In the genomic region with DNA sequence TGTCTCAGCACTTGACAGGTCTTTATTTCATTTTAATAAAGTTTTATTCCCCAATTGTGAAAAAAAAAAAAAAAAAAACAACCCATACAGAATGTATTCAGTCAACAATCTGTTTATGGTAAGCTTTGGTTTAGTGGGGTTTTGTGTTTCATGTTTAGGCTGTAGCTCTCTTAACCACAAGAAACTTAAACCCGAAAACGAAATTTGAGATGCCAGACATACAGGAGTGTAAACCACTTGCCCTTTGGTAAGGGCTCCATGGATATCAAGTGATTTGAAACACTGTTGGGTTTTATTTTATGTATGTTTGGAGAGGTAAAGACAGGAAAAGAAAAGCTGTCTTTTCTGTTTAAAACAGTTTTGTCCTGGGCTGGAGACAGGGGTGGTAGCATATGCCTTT, we compare ENCODE assay signal across 27 mouse cellular contexts. TPM values are rescaled to one million over a fixed set of nuclear protein-coding genes. Genes with fewer than 3 reads are reported as not detected.
DNase-seq lines count a peak whose midpoint lies in the region; ATAC-seq and TF ChIP-seq lines count a peak whose summit lies in the region.
"Had no signal": no experiment of that assay in that cellular context is flagged by ENCODE, and none has a peak within 500 bp of the region (broad histone marks: within the 10 kb centered on the region; RNA-seq: fewer than 3 reads in every experiment).

No protein-coding gene starts in this region.

- no peak overlapping the region for H3K4me3 ChIP-seq in embryonic facial prominence, embryonic 11.5 days (ENCODE audit: low read depth, low read length)
- H3K4me3 ChIP-seq in embryonic facial prominence, embryonic 10.5 days: no peak overlapping the region
- no peak overlapping the region for H3K4me3 ChIP-seq in ES-E14 (ENCODE audit: insufficient read depth in 1 of 2, low read depth in 1 of 2, low read length in 2 of 2, poor library complexity in 1 of 2, severe bottlenecking in 1 of 2)
- H3K4me3 ChIP-seq: embryonic facial prominence, embryonic 13.5 days; forebrain, embryonic 10.5 days; forebrain, embryonic 13.5 days; heart, adult 2 months had no signal

- H3K4me2 ChIP-seq in embryonic facial prominence, embryonic 11.5 days (ENCODE audit: low read depth, low read length): no peak overlapping the region
- H3K4me2 ChIP-seq: embryonic facial prominence, embryonic 13.5 days; forebrain, embryonic 13.5 days; heart, embryonic 11.5 days; hindbrain, embryonic 14.5 days had no signal

- no peaks in the 10 kb centered on the region for H3K27me3 ChIP-seq in embryonic facial prominence, embryonic 11.5 days (ENCODE audit: control insufficient read depth, insufficient read depth, low read length)
- H3K27me3 ChIP-seq in embryonic facial prominence, embryonic 10.5 days (replicated peaks; ENCODE audit: low read depth, poor library complexity, severe bottlenecking): no peaks in the 10 kb centered on the region
- H3K27me3 ChIP-seq: embryonic facial prominence, embryonic 13.5 days; forebrain, embryonic 13.5 days; Patski had no signal

- no peaks in the 10 kb centered on the region for H3K4me1 ChIP-seq in embryonic facial prominence, embryonic 11.5 days (ENCODE audit: control insufficient read depth, insufficient read depth, low read length)
- H3K4me1 ChIP-seq in embryonic facial prominence, embryonic 10.5 days: no peaks in the 10 kb centered on the region
- H3K4me1 ChIP-seq in ES-E14 (ENCODE audit: control insufficient read depth in 2 of 2, insufficient read depth in 2 of 2, low read length in 2 of 2, poor library complexity in 1 of 2): no peaks in the 10 kb centered on the region
- H3K4me1 ChIP-seq: embryonic facial prominence, embryonic 13.5 days; forebrain, embryonic 10.5 days; forebrain, embryonic 13.5 days had no signal

- H3K9ac ChIP-seq in embryonic facial prominence, embryonic 11.5 days (replicated peaks; ENCODE audit: low read length): no peak overlapping the region
- no peak overlapping the region for H3K9ac ChIP-seq in ES-E14 (ENCODE audit: insufficient read depth, low read depth, low read length, poor library complexity, severe bottlenecking)
- H3K9ac ChIP-seq: embryonic facial prominence, embryonic 13.5 days; forebrain, embryonic 13.5 days; hindbrain, embryonic 14.5 days had no signal

- 79% methylated on average over 2 of the region's 2 CpGs for WGBS in embryonic facial prominence, embryonic 11.5 days
- WGBS in embryonic facial prominence, embryonic 10.5 days: 90% methylated on average over 2 of the region's 2 CpGs

- no peak for ATAC-seq in embryonic facial prominence, embryonic 11.5 days (replicated peaks; ENCODE audit: insufficient number of reproducible peaks, low FRiP score, low TSS enrichment, low read depth)
- ATAC-seq in monocyte, adult 5-6 weeks (replicated peaks; ENCODE audit: insufficient number of reproducible peaks, low FRiP score, low TSS enrichment, poor library complexity, severe bottlenecking): no peak
- ATAC-seq: CD4-positive, CD25-positive, alpha-beta regulatory T cell, adult 4 months; forebrain, embryonic 13.5 days; forebrain, embryonic 16.5 days; hindbrain, postnatal 0 days; inflammation-experienced regulatory T-cells, adult 6 months; intestine, embryonic 16.5 days; Patski had no signal

- peaks cover 2% of the 10 kb centered on the region for H3K36me3 ChIP-seq in embryonic facial prominence, embryonic 11.5 days (replicated peaks; ENCODE audit: control insufficient read depth, insufficient read depth, low read depth, low read length)
- peaks cover 82% of the 10 kb centered on the region for H3K36me3 ChIP-seq in embryonic facial prominence, embryonic 10.5 days (replicated peaks)
- H3K36me3 ChIP-seq in ES-E14 (ENCODE audit: control insufficient read depth, insufficient read depth, low read length, poor library complexity, severe bottlenecking): no peaks in the 10 kb centered on the region; the same call in 1 of the 2 replicates

- in situ Hi-C loops in ES-E14 (cut with MboI; ENCODE audit: low sequenced_read_pairs in 2 of 2, unreplicated experiment in 2 of 2): no loop called here

- DNase-seq in embryonic facial prominence, embryonic 11.5 days (ENCODE audit: low spot score): peak; percentile 53
- DNase-seq in embryonic facial prominence, embryonic 10.5 days (ENCODE audit: low spot score): no peak
- DNase-seq in ES-E14 (ENCODE audit: low read depth, low spot score): no peak
- peak; percentile 16 for DNase-seq in forelimb bud, embryonic 11.5 days (ENCODE audit: low read depth, low spot score)
- DNase-seq in urinary bladder, adult 2 months (ENCODE audit: low spot score): no peak
- DNase-seq: adrenal gland, postnatal 10 days; adrenal gland, postnatal 36 days; cerebellum, adult 18-20 months; cerebellum, adult 9-10 months; cerebellum, postnatal 14 days; gastrocnemius, postnatal 10 days; gastrocnemius, postnatal 36 days; heart, adult 2 months; heart, postnatal 36 days; kidney, adult 18-20 months had no signal

- H3K27ac ChIP-seq in embryonic facial prominence, embryonic 11.5 days (replicated peaks; ENCODE audit: low read depth, low read length): no peak overlapping the region
- no peak overlapping the region for H3K27ac ChIP-seq in embryonic facial prominence, embryonic 10.5 days (replicated peaks)
- no peak overlapping the region for H3K27ac ChIP-seq in ES-E14 (ENCODE audit: insufficient read depth, low read depth, low read length, poor library complexity, severe bottlenecking)
- H3K27ac ChIP-seq: embryonic facial prominence, embryonic 13.5 days; forebrain, embryonic 10.5 days; forebrain, embryonic 13.5 days; heart, adult 2 months; hindbrain, embryonic 14.5 days; hindbrain, postnatal 0 days had no signal

- H3K9me3 ChIP-seq in embryonic facial prominence, embryonic 11.5 days (replicated peaks; ENCODE audit: control insufficient read depth, low read length): no peaks in the 10 kb centered on the region
- no peaks in the 10 kb centered on the region for H3K9me3 ChIP-seq in embryonic facial prominence, embryonic 10.5 days
- no peaks in the 10 kb centered on the region for H3K9me3 ChIP-seq in ES-E14 (ENCODE audit: control insufficient read depth, insufficient read depth, low read depth, low read length)
- H3K9me3 ChIP-seq: embryonic facial prominence, embryonic 13.5 days; forebrain, embryonic 10.5 days; forebrain, embryonic 13.5 days had no signal

TF ChIP-seq in ES-E14, 5 proteins besides CTCF, POLR2A, EP300 and RAD21:
- TF ChIP-seq HCFC1 (IDR thresholded peaks at IDR 0.05; ENCODE audit: borderline replicate concordance, insufficient read depth, low read length) (no peak), ZNF384 (IDR thresholded peaks at IDR 0.05; ENCODE audit: low read depth, low read length) (peak; percentile 79)
TF ChIP-seq in ES-E14: peak in this region for 1.

RNA-seq across cellular contexts. Expression of a gene that starts 39.4 kb away (rescaled TPM):
- 126 and 138 TPM in 2 replicates for polyA plus RNA-seq in embryonic facial prominence, embryonic 11.5 days (2014; fragmentation: Nextera tagmentation; extraction: Ambion mirVana)
- polyA plus RNA-seq in embryonic facial prominence, embryonic 10.5 days (2016; fragmentation: Nextera tagmentation; extraction: Ambion mirVana): 117 and 122 TPM in 2 replicates
- 50.4 and 65.1 TPM in 2 replicates for total RNA-seq in ES-E14 (2012; rRNA removed)
- total RNA-seq in monocyte, adult 5-6 weeks (2017): 61.5 to 81.5 TPM (median 63.9 TPM) in 3 replicates
- polyA plus RNA-seq in urinary bladder, adult 2 months (2012; rRNA removed): 29.1 and 30.9 TPM in 2 replicates

RNA-seq across cellular contexts. Expression of a gene that starts 39.5 kb away (rescaled TPM):
- polyA plus RNA-seq in embryonic facial prominence, embryonic 11.5 days (2014; fragmentation: Nextera tagmentation; extraction: Ambion mirVana): 17.6 and 21.1 TPM in 2 replicates
- polyA plus RNA-seq in embryonic facial prominence, embryonic 10.5 days (2016; fragmentation: Nextera tagmentation; extraction: Ambion mirVana): 25.0 and 25.8 TPM in 2 replicates
- total RNA-seq in ES-E14 (2012; rRNA removed): 43.3 and 44.5 TPM in 2 replicates
- total RNA-seq in monocyte, adult 5-6 weeks (2017): 0.49 TPM in 1 of 3 replicates, not detected in the others
- 0.27 and 0.34 TPM in 2 replicates for polyA plus RNA-seq in urinary bladder, adult 2 months (2012; rRNA removed)
- total RNA-seq: heart, adult 2 months had no signal

Comparison
In these comparisons a context has a peak if more than half of its experiments do, and no peak if none do; other contexts are left out.
1. DNase-seq: peak in embryonic facial prominence, embryonic 11.5 days (single experiment) and forelimb bud, embryonic 11.5 days (single experiment); none in embryonic facial prominence, embryonic 10.5 days (single experiment), ES-E14 (single experiment) and urinary bladder, adult 2 months (single experiment).
2. RNA of a gene that starts 39.5 kb away (polyA plus RNA-seq): 25.0 to 25.8 TPM in embryonic facial prominence, embryonic 10.5 days and 17.6 to 21.1 TPM in embryonic facial prominence, embryonic 11.5 days; 0.27 to 0.34 TPM in urinary bladder, adult 2 months; every median in the first group is over 10 times any median in the second.